Mouse (Mus musculus): ENCODE results near the gene Gmpr2. TPM values are rescaled to one million over a fixed set of nuclear protein-coding genes. Genes with fewer than 3 reads are reported as not detected.

Gene Gmpr2
- 1 to 10 TPM; 8.1 to 9.0 TPM for total RNA-seq (2021)
- 11.8 and 18.2 TPM in 2 replicates for polyA plus RNA-seq (2012; rRNA removed)
- long read RNA-seq, transcript Gmpr2-201 (10 exons, 1,993 nt), result major isoform, 5 of 12 reads
- long read RNA-seq, partial matches to known transcripts, result 5 of 12 reads
- long read RNA-seq, other reads (novel, unspliced or antisense), result 1 of 12 reads

GRCm38 (mm10) chr14:55671833-55672740, at the start of gene Gmpr2, which contains the start of gene Nedd8:
Gmpr2 (plus strand) TSS chr14:55671941.
Nedd8 (minus strand) TSS chr14:55672124.
- peak; percentile 93 to 95 for DNase-seq
- peak within 1 kb of the TSS; percentile 99 for H3K27ac ChIP-seq
- peaks cover 2% of the 10 kb centered on the region; the same call in 1 of the 2 replicates for H3K4me1 ChIP-seq (ENCODE audit: control insufficient read depth, insufficient read depth, low read length)
- peak; percentile 83 for TF ChIP-seq POLR2A (IDR thresholded peaks at IDR 0.05; ENCODE audit: insufficient read depth, low read depth, low read length)
- no peak; the same call in 1 of the 2 replicates for TF ChIP-seq EP300 (IDR thresholded peaks at IDR 0.05; ENCODE audit: insufficient read depth, low read depth, low read length)
- TF ChIP-seq CTCF (IDR thresholded peaks at IDR 0.05), result peak; percentile 15; the same call in 1 of the 2 replicates
- H3K36me3 ChIP-seq (ENCODE audit: control insufficient read depth, insufficient read depth, low read length), result peaks cover 6% of the 10 kb centered on the region
- intact Hi-C loops (cut with DNase I), result loop anchor here (5.0 to 10.0 kb wide), 2 partner anchors 35 to 213 kb away; partner anchors contain the start of genes Cbln3, Gm49378, Ipo4 and Khnyn
- peak within 1 kb of the TSS; percentile 80 for H3K4me3 ChIP-seq
- no peaks in the 10 kb centered on the region for H3K27me3 ChIP-seq (ENCODE audit: control insufficient read depth, insufficient read depth, low read length)
- WGBS, result under 1% methylated on average over 38 of the region's 38 CpGs
- H3K9ac ChIP-seq (ENCODE audit: low read depth, low read length), result peak within 1 kb of the TSS; percentile 92
- H3K79me2 ChIP-seq (replicated peaks; ENCODE audit: control insufficient read depth, insufficient read depth, low read length), result peaks cover 2% of the 10 kb centered on the region; the same call in 1 of the 2 replicates

- Histone ChIP-seq H3K79me2 (replicated peaks; ENCODE audit: control insufficient read depth, insufficient read depth, low read length) (no peaks in the 10 kb centered on the region), H3K27me3 (ENCODE audit: control insufficient read depth, insufficient read depth, low read length) (no peaks in the 10 kb centered on the region), H3K4me3 (no peak overlapping the region), H3K9ac (ENCODE audit: low read depth, low read length) (no peak overlapping the region), H3K36me3 (ENCODE audit: control insufficient read depth, insufficient read depth, low read length) (no peaks in the 10 kb centered on the region), H3K27ac (no peak overlapping the region), H3K4me1 (ENCODE audit: control insufficient read depth, insufficient read depth, low read length) (no peaks in the 10 kb centered on the region)
- DNase-seq, result peak in 1 of 2 experiments; percentile 32
- WGBS, result 80% methylated on average over 27 of the region's 27 CpGs
- intact Hi-C loops (cut with DNase I), result loop anchor here (2.0 kb wide), 1 partner anchor 117 kb away; the partner anchor contains the start of genes Dhrs1 and Nop9
- TF ChIP-seq CTCF (IDR thresholded peaks at IDR 0.05), result no peak
Measured at GRCm38 (mm10) chr14:55628077-55628827, 43.5 kb upstream of the Gmpr2 start.

- peak; percentile 40 to 77 for DNase-seq
- Histone ChIP-seq H3K9ac (ENCODE audit: low read depth, low read length) (no peak overlapping the region), H3K27ac (no peak overlapping the region), H3K36me3 (ENCODE audit: control insufficient read depth, insufficient read depth, low read length) (no peaks in the 10 kb centered on the region), H3K4me3 (no peak overlapping the region), H3K27me3 (ENCODE audit: control insufficient read depth, insufficient read depth, low read length) (no peaks in the 10 kb centered on the region), H3K79me2 (replicated peaks; ENCODE audit: control insufficient read depth, insufficient read depth, low read length) (no peaks in the 10 kb centered on the region), H3K4me1 (ENCODE audit: control insufficient read depth, insufficient read depth, low read length) (no peaks in the 10 kb centered on the region)
- peak; percentile 95 for TF ChIP-seq CTCF (IDR thresholded peaks at IDR 0.05)
- no peak for TF ChIP-seq POLR2A (IDR thresholded peaks at IDR 0.05; ENCODE audit: insufficient read depth, low read depth, low read length)
- intact Hi-C loops (cut with DNase I), result loop anchor here (2.0 kb wide), 1 partner anchor 115 kb away; the partner anchor contains the start of genes Dhrs1 and Nop9
- WGBS, result 45% methylated on average over 5 of the region's 5 CpGs
Measured at GRCm38 (mm10) chr14:55629312-55629711, 42.4 kb upstream of the Gmpr2 start.

GRCm38 (mm10) chr14:55634874-55635522, 36.7 kb upstream of the Gmpr2 start:
- H3K79me2 ChIP-seq (replicated peaks; ENCODE audit: control insufficient read depth, insufficient read depth, low read length), result no peaks in the 10 kb centered on the region
- H3K4me3 ChIP-seq, result peak overlapping the region; percentile 73
- no peaks in the 10 kb centered on the region for H3K4me1 ChIP-seq (ENCODE audit: control insufficient read depth, insufficient read depth, low read length)
- no peaks in the 10 kb centered on the region for H3K27me3 ChIP-seq (ENCODE audit: control insufficient read depth, insufficient read depth, low read length)
- peak in 1 of 2 experiments; percentile 54 for DNase-seq
- TF ChIP-seq EP300 (IDR thresholded peaks at IDR 0.05; ENCODE audit: insufficient read depth, low read depth, low read length), result no peak
- WGBS, result 4% methylated on average over 23 of the region's 23 CpGs
- peak overlapping the region; percentile 81 for H3K27ac ChIP-seq
- intact Hi-C loops (cut with DNase I), result loop anchor here (5.0 kb wide), 1 partner anchor 37 kb away; the partner anchor contains the start of genes Gmpr2 and Nedd8
- H3K9ac ChIP-seq (ENCODE audit: low read depth, low read length), result peak overlapping the region; percentile 80
- H3K36me3 ChIP-seq (ENCODE audit: control insufficient read depth, insufficient read depth, low read length), result peaks cover 2% of the 10 kb centered on the region; the same call in 1 of the 2 replicates

GRCm38 (mm10) chr14:55635523-55636007, 36.2 kb upstream of the Gmpr2 start, which contains the start of gene Ipo4:
Ipo4 (minus strand) TSS chr14:55635957.
- peak within 1 kb of the TSS; percentile 73 for H3K4me3 ChIP-seq
- no peaks in the 10 kb centered on the region for H3K27me3 ChIP-seq (ENCODE audit: control insufficient read depth, insufficient read depth, low read length)
- peak within 1 kb of the TSS; percentile 81 for H3K27ac ChIP-seq
- TF ChIP-seq POLR2A (IDR thresholded peaks at IDR 0.05; ENCODE audit: insufficient read depth, low read depth, low read length) (peak; percentile 86), CTCF (IDR thresholded peaks at IDR 0.05) (no peak), EP300 (IDR thresholded peaks at IDR 0.05; ENCODE audit: insufficient read depth, low read depth, low read length) (peak; percentile 79; the same call in 1 of the 2 replicates)
- H3K9ac ChIP-seq (ENCODE audit: low read depth, low read length), result peak within 1 kb of the TSS; percentile 80
- under 1% methylated on average over 33 of the region's 33 CpGs for WGBS
- no peaks in the 10 kb centered on the region for H3K4me1 ChIP-seq (ENCODE audit: control insufficient read depth, insufficient read depth, low read length)
- H3K36me3 ChIP-seq (ENCODE audit: control insufficient read depth, insufficient read depth, low read length), result peaks cover 2% of the 10 kb centered on the region; the same call in 1 of the 2 replicates
- DNase-seq, result peak; percentile 89 to 90
- H3K79me2 ChIP-seq (replicated peaks; ENCODE audit: control insufficient read depth, insufficient read depth, low read length), result 0 out of 2 replicates have a peak, but pooled peaks cover 2% of the 10 kb centered on the region
- intact Hi-C loops (cut with DNase I), result loop anchor here (2.0 to 5.0 kb wide), 2 partner anchors 37 to 45 kb away; partner anchors contain the start of genes Gmpr2, Nedd8 and Tinf2

Data from heart, adult 2 months (tissue).